Mouse (Mus musculus) erythroid progenitor cell, adult 5-6 weeks (primary cell): Measurements from ENCODE around the gene Sult2b1. TPM values are rescaled to one million over a fixed set of nuclear protein-coding genes. Genes with fewer than 3 reads are reported as not detected.

ENCODE experiments used
- ATAC-seq: replicated peaks from 2 replicates; pipeline ENCODE4 v1.8.0; 2016; ENCODE audit warnings: moderate number of reproducible peaks, mild to moderate bottlenecking, moderate TSS enrichment, inconsistent platforms; ENCODE audit not compliant: poor library complexity, low FRiP score, severe bottlenecking
- total RNA-seq, 2 experiments: library from RNA; stranded (forward) in 1 of 2; stranded (reverse) in 1 of 2; fragments of 150-400 nt in 1 of 2; fragments of 186-747, 209-891 nt in 1 of 2; gene quantifications; 2 replicates each; pipeline versions ENCODE4 v1.2.3 to v1.2.4; 2015 to 2017; ENCODE audit warnings: low replicate concordance in 2 of 2

Gene Sult2b1
- total RNA-seq, 2 experiments from 2014 or later = not detected

DNA sequence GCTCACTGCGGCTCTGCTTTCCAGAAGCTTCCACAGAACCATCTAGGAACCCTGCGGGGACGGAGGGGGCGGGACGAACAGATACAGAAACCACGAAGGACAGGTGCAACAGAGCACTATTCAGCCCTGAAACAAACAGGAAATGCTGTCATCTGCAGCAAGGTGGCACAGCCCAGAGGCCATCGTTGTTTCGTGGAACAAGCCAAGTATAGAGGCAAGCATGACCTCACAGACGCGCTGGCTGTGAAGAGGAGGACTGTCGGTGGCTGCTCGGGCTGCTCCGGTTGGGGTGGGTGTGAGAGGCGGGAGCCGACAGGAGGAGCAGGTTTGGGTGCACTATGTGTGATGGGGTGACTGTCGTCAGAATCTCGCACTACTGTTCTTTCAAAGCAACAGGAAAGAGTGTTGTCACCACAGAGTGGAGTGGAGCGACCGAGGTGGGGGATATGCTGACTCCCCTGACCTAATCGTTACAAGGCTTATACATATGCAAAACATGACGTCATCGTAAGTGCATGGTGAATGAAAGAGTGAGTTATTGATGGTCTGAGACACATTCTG, 5.3 kb downstream of the Sult2b1 start:
- ATAC-seq = no peak

GRCm38 (mm10) chr7:45775237-45775636, 9.2 kb downstream of the Sult2b1 start:
- ATAC-seq = no peak

DNA sequence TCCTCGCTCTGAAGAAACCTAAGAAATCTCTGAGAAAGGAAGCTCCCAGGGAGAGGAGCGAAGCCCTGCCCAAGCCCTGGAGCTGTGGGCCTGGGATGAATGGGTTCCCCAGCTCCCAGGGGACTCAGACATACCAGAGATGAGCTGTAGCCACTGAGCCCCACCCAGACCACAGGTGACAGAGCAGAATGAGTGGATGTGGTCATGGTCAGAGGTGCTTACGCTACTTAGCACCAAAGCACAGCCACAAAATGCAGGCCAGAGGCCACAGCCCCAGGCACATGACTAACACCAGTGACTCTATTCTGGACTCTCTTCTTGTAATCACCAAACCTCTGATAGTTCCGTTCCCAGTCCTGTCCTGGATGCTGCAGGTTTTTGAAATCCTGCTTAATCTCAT, 13.4 kb downstream of the Sult2b1 start:
- no peak for ATAC-seq

DNA sequence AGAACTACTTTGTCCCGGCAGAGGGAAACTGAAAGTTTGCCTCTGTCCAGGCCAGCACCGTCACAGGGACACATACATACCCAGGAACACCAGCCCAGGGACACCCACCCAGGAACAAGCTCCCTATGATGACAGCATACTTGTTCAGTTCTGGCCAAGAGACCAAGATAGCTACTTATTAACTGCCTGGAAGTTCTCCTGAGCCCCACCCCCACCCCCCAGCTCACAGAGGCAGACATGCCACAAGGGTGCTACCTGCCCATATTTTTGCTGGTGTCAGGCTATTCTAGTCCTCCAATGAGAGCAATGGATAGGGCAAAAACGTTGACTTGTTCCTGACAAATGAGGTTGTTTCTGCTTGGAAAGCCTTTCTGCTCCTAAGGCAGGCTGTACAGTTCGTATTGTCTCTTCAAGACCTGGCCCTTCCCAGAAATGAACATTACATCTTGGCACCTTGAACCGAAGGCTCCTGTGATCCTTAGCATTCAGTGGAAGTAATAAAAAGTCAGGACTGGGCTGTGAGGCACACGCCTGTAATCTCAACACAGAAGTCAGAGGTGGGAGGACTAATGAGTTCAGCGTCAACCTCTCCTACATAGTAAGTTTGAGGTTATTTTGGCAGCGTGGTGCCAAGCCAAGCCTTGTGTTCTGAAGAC, 13.9 kb downstream of the Sult2b1 start:
- no peak for ATAC-seq

DNA sequence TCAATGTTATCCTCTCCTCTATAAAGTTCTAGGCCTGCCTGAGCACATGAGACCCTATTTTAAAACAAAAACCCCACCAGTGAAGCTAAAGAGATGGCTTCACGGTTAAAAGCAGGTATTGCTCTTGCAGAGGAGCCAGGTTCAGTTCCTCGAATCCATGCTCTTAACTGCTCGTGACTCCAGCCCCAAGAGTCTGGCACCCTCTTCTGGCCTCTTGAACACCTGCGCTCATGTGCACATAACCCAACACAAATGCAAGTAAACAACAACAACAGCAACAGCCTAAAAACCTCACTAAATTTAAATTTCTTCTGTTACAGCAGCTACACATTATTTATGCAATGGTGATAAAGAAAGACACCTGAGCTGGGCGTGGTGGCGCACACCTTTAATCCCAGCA, 17.0 kb downstream of the Sult2b1 start:
- no peak for ATAC-seq

DNA sequence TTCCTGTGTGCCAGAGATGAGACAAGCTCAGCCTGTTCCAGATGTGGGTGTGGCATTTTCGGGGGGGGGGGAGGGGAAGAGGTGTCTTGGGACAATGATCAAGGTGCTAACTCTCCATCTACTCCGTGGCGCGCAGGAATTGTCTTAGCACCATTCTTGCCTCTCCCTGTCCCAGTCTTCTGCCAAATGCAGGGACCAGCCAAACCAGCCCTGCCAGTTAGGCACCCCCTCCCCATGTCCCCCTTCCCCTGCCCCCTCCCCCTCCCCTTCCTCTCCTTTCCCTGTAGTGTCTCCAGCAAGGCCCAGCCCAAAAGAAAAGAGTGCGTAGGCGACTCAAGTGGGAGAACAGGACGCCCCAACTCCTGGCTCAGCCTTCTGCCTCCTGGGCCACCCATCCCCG, 17.7 kb downstream of the Sult2b1 start:
- ATAC-seq = no peak

DNA sequence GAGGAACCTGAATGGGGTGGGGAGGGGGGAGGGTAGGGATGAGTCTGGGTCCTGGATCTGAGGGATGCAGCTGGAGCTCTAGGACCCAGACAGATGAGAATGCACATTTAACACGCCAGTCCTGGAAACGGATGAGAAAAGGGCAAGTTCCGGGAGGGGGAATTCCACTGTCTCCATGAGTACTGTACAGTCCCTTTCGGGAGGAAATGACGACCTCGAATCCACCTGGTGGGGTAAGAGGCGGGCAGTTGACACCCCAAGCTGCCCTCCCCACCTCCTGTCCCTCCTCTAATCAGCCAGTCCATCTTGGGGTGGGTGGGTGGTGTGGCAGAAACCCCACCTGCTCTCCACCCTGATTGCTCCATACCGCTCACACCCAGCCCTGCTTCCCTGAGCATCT, 18.5 kb downstream of the Sult2b1 start:
- no peak; the same call in 1 of the 2 replicates for ATAC-seq

DNA sequence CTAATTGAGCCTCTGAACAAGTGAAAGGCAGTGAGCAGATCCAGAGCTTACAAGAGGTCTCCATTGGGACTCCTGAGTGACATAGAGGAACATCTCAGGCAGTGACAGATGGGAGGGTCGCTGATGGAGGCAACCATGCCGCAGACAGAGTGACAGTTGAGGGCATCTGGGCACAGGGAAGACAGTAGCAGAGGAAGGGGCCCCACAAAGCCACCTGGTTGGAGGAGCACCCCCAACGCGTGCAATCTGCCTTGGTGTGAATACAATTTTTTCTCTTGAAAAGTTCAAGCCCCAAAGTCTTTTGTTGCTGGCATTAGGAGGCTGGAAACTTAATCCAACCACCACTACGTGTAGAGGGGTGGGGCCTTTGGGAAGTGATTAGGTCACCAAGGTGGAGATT, 24.3 kb downstream of the Sult2b1 start:
- ATAC-seq = no peak

DNA sequence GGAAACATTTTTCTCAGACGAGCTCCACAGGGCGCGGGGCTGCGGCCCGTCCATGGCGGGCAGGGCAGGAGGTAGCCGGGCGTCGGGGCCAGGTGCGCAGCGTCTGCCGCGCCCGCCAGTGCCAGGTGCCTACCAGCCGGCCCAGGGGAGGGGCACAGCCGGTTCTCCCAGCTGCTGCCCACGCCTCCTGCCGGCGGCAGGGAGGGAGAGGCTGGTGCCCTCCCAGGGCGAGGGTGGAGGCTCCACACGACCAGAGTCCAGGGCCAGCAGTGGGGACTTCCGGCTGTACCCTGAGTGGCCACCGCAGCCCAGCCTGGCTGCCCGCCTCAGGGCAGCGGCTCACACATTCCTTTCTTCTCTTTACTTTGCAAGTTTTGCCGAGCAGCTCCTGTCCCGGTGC, 25.1 kb downstream of the Sult2b1 start:
- no peak for ATAC-seq

GRCm38 (mm10) chr7:45755703-45756102, 28.8 kb downstream of the Sult2b1 start:
- ATAC-seq = no peak

DNA sequence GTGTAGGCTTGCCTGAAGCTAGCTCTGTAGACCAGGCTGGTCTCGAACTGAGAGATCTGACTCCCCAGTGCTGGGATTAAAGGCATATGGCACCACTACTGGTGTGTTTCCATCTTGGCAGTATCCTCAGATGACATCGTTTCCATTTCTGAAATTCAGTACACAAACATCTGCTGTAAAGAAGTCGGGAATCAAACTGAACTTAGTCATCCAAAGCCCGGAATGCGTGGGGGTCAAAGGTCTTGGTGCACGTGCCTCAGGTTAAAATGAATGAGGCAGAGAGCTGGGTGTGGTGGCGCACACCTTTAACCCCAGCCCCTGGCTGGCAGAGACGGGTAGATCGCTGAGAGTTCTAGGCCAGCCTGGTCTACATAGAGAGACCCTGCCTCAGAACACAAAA, 34.3 kb downstream of the Sult2b1 start:
- no peak for ATAC-seq

GRCm38 (mm10) chr7:45749401-45749800, 35.1 kb downstream of the Sult2b1 start:
- ATAC-seq = no peak

DNA sequence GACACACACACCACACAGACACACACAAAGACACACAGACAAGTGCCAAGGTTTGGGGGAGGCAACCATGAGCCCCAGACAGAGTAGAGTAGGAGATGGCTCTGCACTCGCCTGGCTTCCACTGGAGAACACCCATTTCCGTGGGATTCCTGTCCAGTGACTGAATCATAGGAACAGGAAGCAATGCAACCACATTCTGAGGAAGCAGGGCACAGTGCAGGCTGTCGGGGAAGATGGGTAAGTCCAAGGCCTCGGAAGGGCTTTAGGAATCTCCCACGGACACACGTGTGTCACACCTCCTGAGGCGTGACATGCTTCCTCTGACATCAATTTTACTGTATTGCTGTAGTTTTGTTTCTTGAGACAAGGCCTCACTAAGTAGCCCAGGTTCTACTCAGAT, 36.4 kb downstream of the Sult2b1 start:
- no peak for ATAC-seq

GRCm38 (mm10) chr7:45747450-45747849, 37.0 kb downstream of the Sult2b1 start:
- no peak for ATAC-seq

GRCm38 (mm10) chr7:45746518-45746917, 38.0 kb downstream of the Sult2b1 start:
- no peak for ATAC-seq

GRCm38 (mm10) chr7:45744387-45744786, 40.1 kb downstream of the Sult2b1 start:
- ATAC-seq = no peak

GRCm38 (mm10) chr7:45742338-45742737, 42.1 kb downstream of the Sult2b1 start:
- ATAC-seq = no peak

DNA sequence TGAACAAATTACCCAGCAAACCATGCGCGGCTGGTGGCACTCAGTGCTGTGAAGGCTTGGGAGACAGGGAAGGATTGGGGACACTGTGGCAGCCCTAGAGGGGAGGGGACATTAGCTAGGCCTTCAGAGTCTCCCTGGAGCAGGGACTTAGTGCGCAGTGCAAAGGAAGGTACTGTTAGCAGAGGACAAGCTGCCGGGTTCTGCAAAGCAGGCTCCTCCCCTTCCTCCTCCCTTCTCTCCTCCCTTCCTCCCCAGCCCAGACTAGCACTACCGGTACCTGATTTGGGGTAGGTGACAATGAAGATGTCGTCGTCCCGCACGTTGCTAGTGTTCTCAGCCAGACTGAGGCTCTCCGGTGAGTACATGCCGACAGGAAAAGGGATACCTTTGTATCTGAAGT, 42.7 kb downstream of the Sult2b1 start:
- no peak for ATAC-seq

DNA sequence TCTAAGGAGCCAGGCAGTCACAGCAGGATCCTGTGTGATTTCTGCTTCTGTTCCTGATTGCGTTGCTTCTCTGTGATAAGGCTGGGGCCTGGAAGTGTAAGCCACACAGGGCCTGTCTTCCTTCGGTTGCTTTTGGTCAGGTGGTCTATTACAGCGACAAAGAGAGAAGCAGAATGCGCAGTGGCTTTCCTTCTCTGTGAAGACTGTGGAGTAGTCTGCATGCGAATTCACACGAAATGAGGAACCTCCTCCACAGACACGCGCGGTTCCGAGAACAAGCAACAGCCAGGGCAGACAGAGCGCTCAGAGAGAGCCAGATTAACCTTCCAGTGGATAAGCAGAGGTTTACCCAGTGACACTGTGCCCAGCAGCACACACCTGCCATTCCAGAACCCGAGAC, 43.2 kb downstream of the Sult2b1 start:
- ATAC-seq = no peak

DNA sequence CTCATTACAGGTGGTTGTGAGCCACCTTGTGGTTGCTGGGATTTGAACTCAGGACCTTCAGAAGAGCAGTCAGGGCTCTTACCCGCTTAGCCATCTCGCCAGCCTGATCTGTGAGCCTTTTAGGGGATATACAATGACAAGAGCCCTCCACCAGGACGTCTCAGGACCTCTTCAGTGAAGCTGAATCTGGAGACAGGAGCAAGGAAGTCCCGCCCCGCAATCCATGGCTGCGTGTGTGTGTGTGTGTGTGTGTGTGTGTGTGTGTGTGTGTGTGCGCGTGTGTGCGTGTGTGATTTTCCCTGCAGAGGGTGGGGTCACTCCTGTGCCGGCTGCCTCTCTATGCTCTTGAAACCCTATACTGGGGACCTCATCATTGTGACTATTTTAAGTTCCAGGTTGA, 44.6 kb downstream of the Sult2b1 start:
- ATAC-seq = no peak

DNA sequence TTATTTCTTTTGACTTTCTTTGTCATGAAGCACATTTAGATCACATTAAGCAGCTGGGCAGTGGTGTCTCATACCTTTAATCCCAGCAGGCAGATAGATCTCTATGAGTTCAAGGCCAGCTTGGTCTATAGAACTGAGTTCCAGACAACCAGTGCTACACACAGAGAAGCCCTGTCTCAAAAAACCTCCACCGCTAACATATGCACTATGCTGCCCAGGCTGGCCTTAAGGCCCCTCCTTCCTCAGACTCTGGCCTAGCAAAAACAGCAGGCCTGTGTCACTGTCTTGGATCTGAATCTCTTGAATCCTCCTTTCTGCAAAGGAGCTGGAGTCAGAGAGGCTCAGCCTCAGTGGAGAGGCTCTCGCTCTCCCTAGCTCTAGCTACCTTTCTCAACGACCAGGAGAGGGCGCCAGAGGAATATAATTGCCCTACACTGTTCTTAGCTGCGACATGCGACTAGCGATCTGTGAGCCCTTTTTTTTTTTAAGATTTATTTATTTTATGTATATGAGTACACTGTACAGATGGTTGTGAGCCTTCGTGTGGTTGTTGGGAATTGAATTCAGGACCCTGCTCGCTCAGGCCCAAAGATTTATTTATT, 45.2 kb downstream of the Sult2b1 start:
- peak; percentile 88 for ATAC-seq

DNA sequence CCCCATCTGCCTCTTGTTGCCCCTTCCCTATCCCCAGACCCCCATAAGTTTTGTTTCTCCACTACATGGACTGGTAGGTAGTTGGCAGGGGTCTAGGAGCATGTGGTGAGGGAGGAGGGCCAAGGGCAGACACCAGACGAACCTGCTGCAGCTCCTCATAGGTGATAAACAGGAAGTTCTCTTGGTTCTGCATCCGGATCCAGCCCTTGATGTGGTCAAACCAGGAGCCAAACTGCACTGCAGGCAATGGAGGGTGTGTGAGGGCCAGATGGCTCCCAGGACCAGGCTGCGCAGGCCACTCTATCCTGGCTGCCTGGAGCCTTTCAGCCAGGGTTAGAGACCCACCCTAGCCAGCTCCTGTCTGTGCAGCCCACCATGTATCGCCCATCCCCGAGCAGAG, 51.0 kb downstream of the Sult2b1 start:
- ATAC-seq = no peak
